Comparison of ENCODE assay signal across 29 mouse cellular contexts in the genomic region with DNA sequence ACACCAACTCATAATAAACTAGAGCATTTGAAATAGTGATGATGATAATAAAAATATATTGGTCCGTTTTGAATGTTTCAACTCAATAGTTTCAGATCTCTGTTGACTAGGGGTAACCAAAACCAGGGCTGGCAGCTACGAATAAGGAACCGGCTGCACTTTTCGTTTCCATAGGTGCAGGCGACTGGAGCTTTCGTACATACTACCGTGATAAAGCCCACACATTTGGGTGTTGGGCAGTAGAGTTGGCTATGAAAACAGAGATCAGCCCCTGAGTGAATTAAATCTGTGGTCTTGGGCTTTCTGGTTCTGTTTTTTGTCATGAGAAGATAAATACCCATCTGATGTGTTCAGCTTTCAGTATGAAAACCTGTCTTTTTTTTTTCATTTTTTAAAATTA. TPM values are rescaled to one million over a fixed set of nuclear protein-coding genes. Genes with fewer than 3 reads are reported as not detected.
DNase-seq lines count a peak whose midpoint lies in the region; ATAC-seq and TF ChIP-seq lines count a peak whose summit lies in the region.
"Had no signal": no experiment of that assay in that cellular context is flagged by ENCODE, and none has a peak within 500 bp of the region (broad histone marks: within the 10 kb centered on the region; RNA-seq: fewer than 3 reads in every experiment).

No protein-coding gene starts in this region.

- H3K4me3 ChIP-seq in bone marrow, adult 2 months (replicated peaks; ENCODE audit: control insufficient read depth, low read depth, low read length) = no peak overlapping the region
- H3K4me3 ChIP-seq: embryonic facial prominence, embryonic 10.5 days; embryonic facial prominence, embryonic 13.5 days; erythroblast, embryonic 14.5 days; forebrain, embryonic 12.5 days; forebrain, embryonic 15.5 days; heart, embryonic 10.5 days; heart, embryonic 13.5 days had no signal

- 65% methylated on average over 7 of the region's 7 CpGs for WGBS in bone marrow, adult 2 months

- no peak for ATAC-seq in CD4-positive, CD25-positive, alpha-beta regulatory T cell, adult 4 months
- ATAC-seq: activated CD4-positive, CD25-positive, alpha-beta regulatory T cell, adult 4 months; forebrain, embryonic 15.5 days; hindbrain, postnatal 0 days had no signal

- TF ChIP-seq CTCF in bone marrow, adult 2 months (IDR thresholded peaks at IDR 0.05; ENCODE audit: control insufficient read depth, insufficient read depth, low read length) = no peak

- H3K4me1 ChIP-seq in bone marrow, adult 2 months (ENCODE audit: control insufficient read depth, insufficient read depth, low read length) = peaks cover 12% of the 10 kb centered on the region
- H3K4me1 ChIP-seq: embryonic facial prominence, embryonic 13.5 days; forebrain, embryonic 12.5 days; forebrain, embryonic 15.5 days had no signal

- DNase-seq in CD4-positive, CD25-positive, alpha-beta regulatory T cell, adult 2 months (ENCODE audit: low read depth, low spot score) = peak; percentile 35
- DNase-seq in spleen, postnatal 36 days (ENCODE audit: low spot score in 2 of 2) = peak; percentile 49 to 57
- no peak for DNase-seq in spleen, adult 18-20 months
- no peak for DNase-seq in lung, postnatal 36 days
- no peak for DNase-seq in left cerebral cortex, adult 8-10 months (ENCODE audit: low spot score in 2 of 2)
- DNase-seq: adrenal gland, postnatal 10 days; cerebellum, adult 11-12 months; cerebellum, adult 8-10 months; cerebellum, postnatal 10 days; cerebellum, postnatal 36 days; embryo, embryonic 11 days; gastrocnemius, postnatal 25 days; heart, adult 18-20 months; heart, postnatal 14 days; heart, postnatal 4 days had no signal

- TF ChIP-seq POLR2A in bone marrow, adult 2 months (IDR thresholded peaks at IDR 0.05; ENCODE audit: borderline replicate concordance, control insufficient read depth, low read depth, low read length) = no peak

- peak overlapping the region; percentile 46; the same call in 1 of the 2 replicates for H3K27ac ChIP-seq in bone marrow, adult 2 months (ENCODE audit: control insufficient read depth, insufficient read depth, low read depth, low read length, poor library complexity)
- H3K27ac ChIP-seq: embryonic facial prominence, embryonic 10.5 days; embryonic facial prominence, embryonic 13.5 days; forebrain, embryonic 12.5 days; forebrain, embryonic 15.5 days; heart, embryonic 10.5 days; hindbrain, embryonic 14.5 days; hindbrain, postnatal 0 days had no signal

RNA-seq across cellular contexts. Expression of a gene that starts 40.0 kb away (rescaled TPM):
- polyA plus RNA-seq in CD4-positive, CD25-positive, alpha-beta regulatory T cell, adult 4 months (2017; shearing (Covaris generic)) = under 1 TPM in 1 of 2 experiments, not detected in 1; 0.27 TPM
- polyA plus RNA-seq in bone marrow, adult 2 months (2011; ENCODE audit: insufficient read depth, insufficient read length, low replicate concordance, missing spikeins) = not detected in 2 replicates
- total RNA-seq in left cerebral cortex, adult 8-10 months (2022) = 1 to 10 TPM; 2.2 to 3.0 (median 2.6) TPM
- total RNA-seq: adrenal gland, adult 18-20 months; gastrocnemius, adult 8-10 months; gastrocnemius, postnatal 25 days; heart, adult 18-20 months had no signal
- polyA plus RNA-seq: erythroblast, embryonic 14.5 days had no signal

Comparison
In these comparisons a context has a peak if more than half of its experiments do, and no peak if none do; other contexts are left out.
1. DNase-seq: peak in CD4-positive, CD25-positive, alpha-beta regulatory T cell, adult 2 months (single experiment) and spleen, postnatal 36 days (2 of 2); none in spleen, adult 18-20 months (0 of 2), lung, postnatal 36 days (single experiment) and left cerebral cortex, adult 8-10 months (0 of 2).